8 mouse cellular contexts compared by ENCODE assay signal in genomic region chr2:128698140-128698692, GRCm38 (mm10). TPM values are rescaled to one million over a fixed set of nuclear protein-coding genes. Genes with fewer than 3 reads are reported as not detected.
DNase-seq lines count a peak whose midpoint lies in the region; ATAC-seq and TF ChIP-seq lines count a peak whose summit lies in the region.

No protein-coding gene starts in this region.

- H3K9me3 ChIP-seq in hindbrain, embryonic 16.5 days (ENCODE audit: control insufficient read depth, low read length) = no peaks in the 10 kb centered on the region

- peak overlapping the region; percentile 73 for H3K4me3 ChIP-seq in gastrocnemius, adult 2 months
- H3K4me3 ChIP-seq in hindbrain, embryonic 16.5 days (ENCODE audit: low read length) = peak overlapping the region; percentile 45

- peak; percentile 94 for DNase-seq in ZHBTc4 (ENCODE audit: low read depth, low spot score)
- DNase-seq in cerebellum, postnatal 36 days = peak; percentile 37 to 49
- peak; percentile 91 for DNase-seq in gastrocnemius, adult 2 months
- DNase-seq in left cerebral cortex, adult 11 months (ENCODE audit: low spot score) = peak; percentile 68
- DNase-seq in lung, postnatal 25 days (ENCODE audit: low spot score) = peak; percentile 92
- DNase-seq in retina, embryonic 14.5 days (ENCODE audit: low spot score) = peak; percentile 87
- peak; percentile 74 to 84 for DNase-seq in urinary bladder, adult 18-20 months (ENCODE audit: low spot score in 2 of 2)

- intact Hi-C loops in gastrocnemius, adult 2 months (cut with DNase I) = loop anchor here (1.0 to 5.0 kb wide), 3 partner anchors 39 to 119 kb away; no protein-coding TSS in a partner anchor

- H3K27me3 ChIP-seq in hindbrain, embryonic 16.5 days (replicated peaks; ENCODE audit: control insufficient read depth, insufficient read depth, low read length) = peaks cover 4% of the 10 kb centered on the region; the same call in 1 of the 2 replicates

- ATAC-seq in hindbrain, embryonic 16.5 days = peak; percentile 96

- H3K36me3 ChIP-seq in hindbrain, embryonic 16.5 days (ENCODE audit: control insufficient read depth, insufficient read depth, low read length) = no peaks in the 10 kb centered on the region

- 0% methylated on average over 14 of the region's 14 CpGs for WGBS in hindbrain, embryonic 16.5 days

- H3K9ac ChIP-seq in hindbrain, embryonic 16.5 days (ENCODE audit: low read depth, low read length) = peak overlapping the region; percentile 58

- H3K27ac ChIP-seq in gastrocnemius, adult 2 months = peak overlapping the region; percentile 82
- H3K27ac ChIP-seq in hindbrain, embryonic 16.5 days (ENCODE audit: low read depth, low read length) = peak overlapping the region; percentile 26; the same call in 1 of the 2 replicates

- H3K4me2 ChIP-seq in hindbrain, embryonic 16.5 days (ENCODE audit: low read length) = peak overlapping the region; percentile 74

- H3K4me1 ChIP-seq in hindbrain, embryonic 16.5 days (ENCODE audit: control insufficient read depth, insufficient read depth, low read depth, low read length) = peaks cover 11% of the 10 kb centered on the region

- TF ChIP-seq CTCF in gastrocnemius, adult 2 months (IDR thresholded peaks at IDR 0.05) = peak; percentile 95

RNA-seq across cellular contexts. Expression of gene Mertk, which starts 0.5 kb away (rescaled TPM):
- total RNA-seq in gastrocnemius, adult 2 months (2021) = 1 to 10 TPM; 1.6 to 3.5 TPM
- polyA plus RNA-seq in hindbrain, embryonic 16.5 days (2015; fragmentation: Nextera tagmentation; extraction: Ambion mirVana) = 2.8 and 3.4 TPM in 2 replicates

RNA-seq across cellular contexts. Expression of gene Anapc1, which starts 11.0 kb away (rescaled TPM):
- 10 to 100 TPM; 35.5 to 38.0 TPM for total RNA-seq in gastrocnemius, adult 2 months (2021)
- polyA plus RNA-seq in hindbrain, embryonic 16.5 days (2015; fragmentation: Nextera tagmentation; extraction: Ambion mirVana) = 36.6 and 40.7 TPM in 2 replicates

Comparison
In these comparisons a context has a peak if more than half of its experiments do, and no peak if none do; other contexts are left out.
1. Peak in every context shown above with its lines: DNase-seq, ATAC-seq, H3K4me3 ChIP-seq and H3K27ac ChIP-seq.
2. DNase-seq: peak in every context shown above with its lines; median percentile 94 in ZHBTc4; 92 in lung, postnatal 25 days; 91 in gastrocnemius, adult 2 months; 87 in retina, embryonic 14.5 days; 79 in urinary bladder, adult 18-20 months; 68 in left cerebral cortex, adult 11 months; 43 in cerebellum, postnatal 36 days.